Mouse (Mus musculus) MEL-GATA-1-ER (cell line): ENCODE measurements around the gene Hist1h4f.

Experiments used
- DNase-seq: peaks from one replicate; pipeline ENCODE4 v3.0.0-alpha.2; 2012; ENCODE audit warnings: low read depth; ENCODE audit errors: extremely low read depth

The Hist1h4f gene

DNA sequence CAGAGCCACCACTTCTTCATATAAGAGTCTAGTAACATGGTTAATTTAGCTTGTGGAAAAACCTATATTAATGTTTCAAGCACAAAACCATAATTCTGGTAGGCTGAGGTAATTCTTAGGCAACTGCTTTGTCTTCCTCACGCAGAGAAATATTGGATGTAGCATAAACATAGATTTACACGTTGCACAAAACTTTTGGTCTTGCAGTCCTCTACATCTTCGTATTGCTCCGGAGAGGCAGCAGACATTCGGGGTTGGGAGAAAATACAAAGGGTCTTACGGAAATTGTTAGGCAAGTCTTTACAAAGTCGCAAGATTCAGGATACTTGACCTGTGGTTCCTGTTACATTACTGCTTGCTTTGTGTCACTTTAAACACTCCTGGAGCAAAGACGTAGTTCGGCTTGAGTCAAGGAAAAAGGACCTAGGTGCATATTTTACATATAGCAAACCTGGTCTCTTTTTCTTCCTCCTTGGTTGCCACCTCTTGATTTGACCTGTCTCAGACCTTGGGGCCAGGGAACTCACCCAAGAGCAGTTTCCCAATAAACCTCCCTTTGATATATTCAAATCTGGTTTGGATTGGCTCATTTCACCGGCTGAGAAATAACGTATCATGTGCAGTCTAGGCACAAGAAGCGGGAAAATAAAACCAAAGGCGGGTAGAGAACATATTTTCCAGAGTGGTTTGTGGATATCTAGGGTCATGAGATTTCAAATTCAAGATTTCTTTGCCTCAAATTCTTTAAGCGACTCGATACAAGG, 16.9 kb downstream of the Hist1h4f start:
- DNase-seq: no peak

DNA sequence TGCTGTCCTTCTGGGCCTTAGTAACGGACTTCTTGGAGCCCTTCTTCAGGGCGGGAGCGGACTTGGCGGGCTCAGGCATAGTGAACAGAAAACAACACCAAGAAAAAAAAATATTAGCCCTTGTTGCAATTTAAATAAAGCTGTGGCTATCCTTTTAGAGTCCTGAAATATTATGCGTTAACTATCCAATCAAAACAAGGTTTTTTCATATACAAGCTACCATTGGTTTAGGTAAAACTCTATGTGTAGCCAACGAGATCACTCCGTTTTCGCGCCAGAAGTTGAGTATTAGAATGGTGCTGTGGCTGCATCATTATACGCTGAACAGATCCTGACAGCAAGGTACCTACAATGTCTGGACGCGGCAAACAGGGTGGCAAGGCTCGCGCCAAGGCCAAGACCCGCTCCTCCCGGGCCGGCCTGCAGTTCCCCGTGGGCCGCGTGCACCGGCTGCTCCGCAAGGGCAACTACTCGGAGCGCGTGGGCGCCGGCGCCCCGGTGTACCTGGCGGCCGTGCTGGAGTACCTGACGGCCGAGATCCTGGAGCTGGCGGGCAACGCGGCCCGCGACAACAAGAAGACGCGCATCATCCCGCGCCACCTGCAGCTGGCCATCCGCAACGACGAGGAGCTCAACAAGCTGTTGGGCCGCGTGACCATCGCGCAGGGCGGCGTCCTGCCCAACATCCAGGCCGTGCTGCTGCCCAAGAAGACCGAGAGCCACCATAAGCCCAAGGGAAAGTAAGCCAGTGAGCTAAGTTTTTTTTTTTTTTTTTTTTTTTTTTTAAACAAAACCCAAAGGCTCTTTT, 17.7 kb downstream of the Hist1h4f start, which contains the start of gene Hist1h2af:
Gene Hist1h2af (plus strand): TSS at position 347 of the 808 bp plus-strand sequence.
- DNase-seq: peak; percentile 98

- DNase-seq: no peak
These were observed 19.0 kb downstream of the Hist1h4f start for GRCm38 (mm10) chr13:23532262-23533075.

GRCm38 (mm10) chr13:23530901-23531875, 20.3 kb downstream of the Hist1h4f start, which contains the start of gene Hist1h4h:
Gene Hist1h4h (plus strand): TSS chr13:23531050.
- peak; percentile 95 for DNase-seq

DNA sequence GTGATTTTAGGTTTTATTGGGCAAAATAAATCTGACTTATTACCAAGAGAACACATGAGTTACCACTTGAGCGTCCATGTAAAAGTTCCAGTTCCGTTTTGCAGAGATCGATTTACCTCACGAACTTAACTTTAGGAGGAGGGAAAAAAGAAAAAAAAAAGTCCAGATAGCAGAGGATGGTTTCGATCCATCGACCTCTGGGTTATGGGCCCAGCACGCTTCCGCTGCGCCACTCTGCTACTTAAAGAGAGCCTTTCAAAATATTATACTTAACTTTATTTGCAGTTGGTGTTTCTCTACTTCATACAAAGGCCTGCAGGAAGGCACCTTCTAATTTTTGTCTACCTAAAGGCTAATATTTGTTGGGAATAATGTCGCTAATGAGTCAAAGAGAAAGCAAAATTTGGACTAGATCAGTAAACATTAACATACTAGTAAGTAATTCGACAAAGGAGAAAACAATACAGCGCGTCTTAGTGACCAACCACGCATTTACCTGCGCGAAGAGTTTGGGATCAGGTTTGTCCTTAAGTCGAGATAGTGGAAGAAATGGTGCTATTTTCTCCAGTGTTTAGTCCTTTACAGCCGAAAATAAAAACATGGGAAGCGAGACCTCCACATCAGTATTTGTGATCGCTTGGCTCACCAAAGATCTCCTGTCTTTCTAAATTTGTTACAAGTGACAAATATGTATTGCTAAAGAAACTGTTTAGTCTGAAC, 21.1 kb downstream of the Hist1h4f start:
- no peak for DNase-seq

GRCm38 (mm10) chr13:23529480-23530165, 21.8 kb downstream of the Hist1h4f start:
- no peak for DNase-seq

DNA sequence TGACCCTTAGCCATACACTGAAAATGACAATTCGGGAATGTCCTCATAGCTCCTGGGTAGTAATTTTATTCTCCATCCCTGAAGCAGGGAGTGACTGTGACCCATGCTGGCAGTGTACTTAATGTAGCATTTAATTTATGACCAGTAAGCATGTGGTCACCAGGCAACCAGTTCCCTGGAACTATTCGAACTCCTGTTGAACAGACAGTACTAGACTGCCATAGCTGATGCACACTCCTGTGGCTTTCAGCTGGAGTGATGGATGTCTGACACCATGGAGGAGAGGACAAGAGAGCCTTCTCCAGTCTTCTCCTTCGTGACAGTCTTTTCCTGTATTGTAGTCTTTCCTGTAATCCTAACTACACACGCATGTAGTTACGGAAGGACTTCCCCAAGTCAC, 22.4 kb downstream of the Hist1h4f start:
- DNase-seq: no peak

DNA sequence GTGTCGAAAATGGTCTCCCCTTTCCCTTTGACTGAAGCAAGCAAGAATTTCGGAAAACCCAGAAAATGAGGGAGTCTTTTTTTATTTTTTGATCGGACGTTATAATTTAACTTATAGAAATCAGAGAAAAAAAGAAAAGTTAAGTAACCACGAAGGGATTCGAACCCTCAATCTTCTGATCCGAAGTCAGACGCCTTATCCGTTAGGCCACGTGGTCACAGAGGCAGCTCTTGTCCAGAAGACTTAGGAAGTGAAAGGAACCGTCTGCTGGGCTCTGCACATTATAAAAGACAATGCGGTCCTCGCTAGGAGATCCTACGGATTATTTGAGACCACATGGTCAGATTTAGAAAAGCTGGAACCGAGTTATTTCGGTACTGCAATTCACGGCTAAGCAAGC, 25.1 kb downstream of the Hist1h4f start:
- DNase-seq: no peak

- no peak for DNase-seq
These were observed 25.5 kb downstream of the Hist1h4f start for GRCm38 (mm10) chr13:23525901-23526300.

DNA sequence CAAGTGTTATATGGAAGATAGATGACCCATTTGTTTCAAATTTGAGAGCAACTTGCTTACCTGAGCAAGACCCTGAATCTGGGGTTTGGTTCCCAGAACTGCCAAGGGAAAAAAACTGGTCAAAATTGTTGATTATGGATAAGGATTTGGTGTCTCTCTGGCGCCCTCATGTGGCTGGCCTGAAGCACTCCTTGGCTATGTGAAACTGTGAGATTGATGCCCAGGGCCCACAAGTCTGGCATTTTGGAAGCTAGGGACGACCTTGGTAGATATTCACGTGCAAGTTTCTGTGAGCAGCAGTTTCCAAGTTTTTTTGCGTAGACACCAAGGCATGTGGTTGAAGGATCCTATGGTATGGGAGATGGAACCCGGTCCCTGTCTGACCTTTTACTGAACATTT, 26.8 kb downstream of the Hist1h4f start:
- peak; percentile 83 for DNase-seq

GRCm38 (mm10) chr13:23523976-23524375, 27.5 kb downstream of the Hist1h4f start:
- DNase-seq: no peak

- DNase-seq: no peak
These were observed 29.7 kb downstream of the Hist1h4f start for GRCm38 (mm10) chr13:23521703-23522102.

- DNase-seq: no peak
These were observed 32.0 kb downstream of the Hist1h4f start for GRCm38 (mm10) chr13:23519416-23519815.

DNA sequence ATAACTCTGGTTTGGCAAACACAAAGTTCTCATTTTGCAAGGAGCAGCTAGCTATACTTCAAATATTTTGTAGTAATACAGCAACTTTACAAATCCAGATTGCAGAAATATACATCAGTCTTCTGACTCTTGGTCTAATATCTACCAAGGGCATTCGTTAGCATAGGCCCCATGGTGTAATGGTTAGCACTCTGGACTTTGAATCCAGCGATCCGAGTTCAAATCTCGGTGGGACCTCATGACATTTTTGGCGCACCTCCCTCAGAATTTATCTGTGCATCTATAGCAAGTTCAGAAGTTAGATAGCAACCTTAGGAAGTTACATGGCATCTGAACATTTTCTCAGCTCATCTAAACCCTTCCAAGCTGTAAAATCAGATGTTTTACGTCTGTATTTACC, 32.6 kb downstream of the Hist1h4f start:
- DNase-seq: no peak

GRCm38 (mm10) chr13:23518295-23518603, 33.2 kb downstream of the Hist1h4f start:
- DNase-seq: no peak

DNA sequence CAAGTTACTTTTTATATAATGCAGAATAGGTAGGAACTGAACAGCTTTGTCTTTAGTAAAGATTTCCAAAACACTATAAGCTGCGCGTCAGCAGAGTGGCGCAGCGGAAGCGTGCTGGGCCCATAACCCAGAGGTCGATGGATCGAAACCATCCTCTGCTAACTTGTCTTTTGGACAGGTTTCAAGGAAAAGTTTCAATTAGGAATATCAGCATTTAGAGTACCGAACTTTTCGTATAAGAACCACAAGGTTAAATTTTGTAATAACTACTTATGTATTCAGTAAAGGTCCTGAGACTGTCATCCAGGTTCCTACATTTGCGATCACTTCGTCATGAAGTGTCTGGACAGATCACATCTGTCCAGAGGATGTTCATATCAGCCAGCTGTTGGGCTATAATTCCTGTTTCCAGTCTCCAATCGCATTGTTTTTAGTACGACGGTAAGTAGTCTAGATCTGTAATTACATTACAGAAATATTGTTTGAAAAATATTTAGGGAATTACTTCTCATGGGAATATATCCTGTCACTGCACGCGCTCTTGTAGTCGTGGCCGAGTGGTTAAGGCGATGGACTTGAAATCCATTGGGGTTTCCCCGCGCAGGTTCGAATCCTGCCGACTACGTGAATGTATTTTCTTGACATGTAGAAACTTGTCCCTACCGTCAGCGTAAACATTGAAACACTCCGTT, 33.7 kb downstream of the Hist1h4f start:
- no peak for DNase-seq

- DNase-seq: no peak
These were observed 34.4 kb downstream of the Hist1h4f start for GRCm38 (mm10) chr13:23516822-23517602.
